Comparison of ENCODE assay signal across 20 mouse cellular contexts in genomic region chr17:86710379-86710778, GRCm38 (mm10). TPM values are rescaled to one million over a fixed set of nuclear protein-coding genes. Genes with fewer than 3 reads are reported as not detected.
DNase-seq lines count a peak whose midpoint lies in the region; ATAC-seq and TF ChIP-seq lines count a peak whose summit lies in the region.
"Had no signal": no experiment of that assay in that cellular context is flagged by ENCODE, and none has a peak within 500 bp of the region (broad histone marks: within the 10 kb centered on the region; RNA-seq: fewer than 3 reads in every experiment).

No protein-coding gene starts in this region.

- TF ChIP-seq CTCF in layer of hippocampus, adult 2 months (conservative IDR thresholded peaks at IDR 0.05) = no peak

- intact Hi-C loops in heart, postnatal 25 days (cut with DNase I) = loop anchor here (2.0 to 5.0 kb wide), 2 partner anchors 42 to 92 kb away; partner anchors contain the start of gene Epas1

- no peak overlapping the region for H3K4me3 ChIP-seq in layer of hippocampus, adult 2 months
- H3K4me3 ChIP-seq: embryonic facial prominence, embryonic 10.5 days; hindbrain, embryonic 12.5 days; limb, embryonic 15.5 days had no signal

- peak; percentile 53 for DNase-seq in heart, adult 8-10 months (ENCODE audit: low spot score)
- DNase-seq in heart, postnatal 25 days (ENCODE audit: low spot score) = no peak
- no peak for DNase-seq in layer of hippocampus, adult 2 months (ENCODE audit: low spot score in 2 of 2)
- no peak for DNase-seq in layer of hippocampus, postnatal 25 days (ENCODE audit: extremely low spot score in 1 of 2, low spot score in 1 of 2)
- DNase-seq in cerebellum, adult 9-10 months = no peak
- no peak for DNase-seq in right cerebral cortex, postnatal 4 days
- DNase-seq: adrenal gland, adult 8-10 months; cerebellum, postnatal 25 days; layer of hippocampus, postnatal 36 days; liver, postnatal 0 days; lung, postnatal 14 days; right cerebral cortex, postnatal 25 days; thymus, adult 2 months had no signal

- peak overlapping the region; percentile 68 for H3K27ac ChIP-seq in layer of hippocampus, adult 2 months
- H3K27ac ChIP-seq: embryonic facial prominence, embryonic 10.5 days; hindbrain, embryonic 12.5 days; limb, embryonic 15.5 days had no signal

- ATAC-seq in CD4-positive, CD25-positive, alpha-beta regulatory T cell, adult 4 months = peak; percentile 62
- ATAC-seq in inflammation-experienced regulatory T-cells, adult 6 months = peak; percentile 35
- ATAC-seq: liver, postnatal 0 days; midbrain, embryonic 16.5 days had no signal

RNA-seq across cellular contexts. Expression of gene Epas1, which starts 43.1 kb away (rescaled TPM):
- 100 to 1,000 TPM; 241 to 287 (median 262) TPM for total RNA-seq in heart, adult 8-10 months (2022)
- total RNA-seq in heart, postnatal 25 days (2021) = 100 to 1,000 TPM; 235 to 266 TPM
- 10 to 100 TPM; 98.7 to 99.2 TPM for total RNA-seq in layer of hippocampus, adult 2 months (2021)
- 10 to 100 TPM; 75.1 to 99.4 TPM for total RNA-seq in layer of hippocampus, postnatal 25 days (2021)
- 1 to 10 TPM in 1 of 2 experiments, under 1 TPM in 1; 0.36 to 1.9 TPM for polyA plus RNA-seq in CD4-positive, CD25-positive, alpha-beta regulatory T cell, adult 4 months (2017; shearing (Covaris generic))
- 1 to 10 TPM; 2.8 to 5.3 (median 3.6) TPM for polyA plus RNA-seq in inflammation-experienced regulatory T-cells, adult 6 months (2017; shearing (Covaris generic))
- total RNA-seq: megakaryocyte-erythroid progenitor cell, adult 5-6 weeks had no signal
